Mouse (Mus musculus) hindbrain, postnatal 0 days (tissue): Measurements from ENCODE around the gene Nfib. TPM values are rescaled to one million over a fixed set of nuclear protein-coding genes. Genes with fewer than 3 reads are reported as not detected.
A peak's percentile ranks its signal among the peaks of the same experiment; 100 is the strongest.

ENCODE experiments used
- ATAC-seq: fragments of 200-750 bp; cut with Nextera tagmentation; 2 replicates; pipeline ENCODE4 v1.8.0; 2017; ENCODE audit warnings: mild to moderate bottlenecking, moderate TSS enrichment, moderate library complexity
- DNase-seq: peaks from one replicate; pipeline ENCODE4 v3.0.0-alpha.2; 2015; ENCODE audit warnings: low spot score
- H3K27ac ChIP-seq: fragments of 300-500 bp; sonication (generic); 2 replicates; pipeline ENCODE4 v1.5.1; 2014; ENCODE audit warnings: mild to moderate bottlenecking
- H3K27me3 ChIP-seq: fragments of 300-500 bp; sonication (generic); 2 replicates; pipeline ENCODE4 v1.6.1; 2014; ENCODE audit warnings: low read length, mixed read lengths; ENCODE audit not compliant: insufficient read depth
- H3K36me3 ChIP-seq: fragments of 300-500 bp; sonication (generic); 2 replicates; pipeline ENCODE4 v1.6.1; 2014; ENCODE audit warnings: low read length, mixed read lengths; ENCODE audit not compliant: insufficient read depth
- H3K4me1 ChIP-seq: fragments of 300-500 bp; sonication (generic); 2 replicates; pipeline ENCODE4 v1.6.1; 2014; ENCODE audit warnings: antibody characterized with exemption, low read length, mixed read lengths; ENCODE audit not compliant: insufficient read depth
- H3K4me2 ChIP-seq: fragments of 300-500 bp; sonication (generic); 2 replicates; pipeline ENCODE4 v1.6.1; 2014; ENCODE audit warnings: low read depth, mild to moderate bottlenecking, low read length, moderate library complexity, mixed read lengths
- H3K4me3 ChIP-seq: fragments of 300-500 bp; sonication (generic); 2 replicates; pipeline ENCODE4 v1.5.1; 2014; ENCODE audit warnings: low read length
- H3K9ac ChIP-seq: fragments of 300-500 bp; sonication (generic); replicated peaks from 2 replicates; pipeline ENCODE4 v1.6.1; 2014; ENCODE audit warnings: mild to moderate bottlenecking, low read length, moderate library complexity, mixed read lengths
- H3K9me3 ChIP-seq: fragments of 300-500 bp; sonication (generic); 2 replicates; pipeline ENCODE4 v1.6.1; 2016; ENCODE audit warnings: low read length, mixed read lengths
- CTCF ChIP-seq: IDR thresholded peaks from 2 replicates; pipeline ENCODE4 v1.5.1; 2016; ENCODE audit warnings: antibody characterized with exemption, control low read depth, low read depth
- WGBS: fragments of 180-500 bp; shearing (Covaris S2); extraction: QIAGEN DNeasy Blood & Tissue Kit; methylation state at CpG from one replicate; pipeline ENCODE4 v1.1.7; 2014; 5-methylcytosine and 5-hydroxymethylcytosine counted together
- polyA plus RNA-seq: library from polyadenylated mRNA; unstranded; fragments of >200 nt; fragmentation: Nextera tagmentation; extraction: Ambion mirVana; gene quantifications from 2 replicates; pipeline ENCODE4 v1.2.1, GENCODE M21; 2015
- total RNA-seq: library from RNA; depleted of rRNA; stranded (reverse); fragments of >200 nt; gene quantifications from 2 replicates; pipeline ENCODE4 v1.2.3, GENCODE M21; 2014

Nfib gene
- total and polyA plus RNA-seq, 2 experiments from 2014 or later: 69.8 to 112 TPM

DNA sequence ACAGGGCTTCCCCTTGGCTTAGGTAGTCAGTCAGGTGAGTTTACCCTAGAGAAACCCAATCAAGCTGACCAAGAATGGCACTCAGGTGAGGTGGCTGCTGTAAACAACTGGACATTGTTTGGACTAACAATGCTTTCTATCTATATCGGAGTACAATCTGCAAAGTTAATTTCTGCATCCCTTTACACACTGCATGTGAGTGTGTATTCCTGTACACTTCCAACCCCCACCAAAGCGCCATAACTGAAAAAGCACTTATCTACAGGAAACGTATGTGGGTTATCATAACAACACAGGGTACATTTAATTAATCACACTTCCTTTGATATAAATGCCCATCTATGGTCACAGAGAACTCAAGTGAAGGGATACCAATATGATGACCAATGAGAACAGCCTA, 346.4 kb downstream of the Nfib start:
- 92% methylated on average over 3 of the region's 3 CpGs for WGBS
- Histone ChIP-seq H3K4me1 (0 out of 2 replicates have a peak, but pooled peaks cover 3% of the 10 kb centered on the region), H3K9ac (no peak overlapping the region)

DNA sequence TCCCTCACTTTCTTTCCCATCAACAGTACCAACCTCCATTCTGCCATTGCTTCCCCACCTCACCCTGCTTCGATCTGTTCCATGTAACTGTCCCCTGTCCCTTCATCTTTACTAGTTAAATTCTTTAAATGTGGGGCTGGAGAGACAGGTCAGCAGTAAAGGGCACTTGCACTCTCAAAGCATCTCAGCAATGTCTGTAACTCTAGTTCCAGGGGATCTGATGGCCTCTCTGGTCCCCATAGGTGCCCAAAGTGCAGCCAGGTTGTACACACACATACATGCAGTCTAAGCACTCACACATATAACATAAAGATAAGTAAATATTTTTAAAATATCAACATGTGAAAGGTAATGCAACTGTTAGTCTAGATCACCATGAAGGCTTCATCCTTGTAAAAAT, 356.5 kb downstream of the Nfib start:
- no peak overlapping the region for H3K9ac ChIP-seq
- no peaks in the 10 kb centered on the region; the same call in none of the 2 replicates for H3K36me3 ChIP-seq
- H3K27ac ChIP-seq: no peak overlapping the region
- no peak overlapping the region for H3K4me2 ChIP-seq
- WGBS: 89% methylated on average over 1 of the region's 1 CpGs
- H3K4me3 ChIP-seq: no peak overlapping the region
- no peak for DNase-seq
- H3K9me3 ChIP-seq: no peaks in the 10 kb centered on the region
- no peak for ATAC-seq
- peaks cover 12% of the 10 kb centered on the region; the same call in 1 of the 2 replicates for H3K4me1 ChIP-seq
- H3K27me3 ChIP-seq: no peaks in the 10 kb centered on the region
- TF ChIP-seq CTCF: no peak

More for the DNA sequence above, 346.4 kb downstream of the Nfib start:
- TF ChIP-seq CTCF: no peak
- no peak overlapping the region for H3K4me2 ChIP-seq
- ATAC-seq (no peak), DNase-seq (no peak)
- no peaks in the 10 kb centered on the region for H3K36me3 ChIP-seq
- H3K9me3 ChIP-seq: no peaks in the 10 kb centered on the region
- no peak overlapping the region for H3K4me3 ChIP-seq
- no peak overlapping the region for H3K27ac ChIP-seq
- no peaks in the 10 kb centered on the region for H3K27me3 ChIP-seq

DNA sequence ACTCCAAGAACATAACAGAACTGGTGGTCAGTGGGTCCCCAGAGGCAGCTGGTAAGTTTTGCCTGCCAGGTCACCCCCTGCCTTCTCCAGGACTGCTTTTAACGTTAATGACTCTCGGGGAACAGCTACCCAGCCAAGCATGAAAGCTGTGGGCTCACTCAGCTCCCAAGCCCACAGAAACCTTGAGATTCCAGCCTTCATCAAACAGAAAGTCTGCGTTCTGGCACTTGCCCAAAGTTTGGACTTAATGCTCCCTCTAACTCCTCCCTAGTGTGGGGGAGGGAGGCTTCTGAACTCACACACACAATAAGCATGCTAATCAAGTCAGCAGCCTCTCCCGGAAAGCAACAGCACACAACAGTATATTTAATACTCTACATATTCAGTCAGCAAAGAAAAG, 360.8 kb downstream of the Nfib start:
- ATAC-seq: peak; percentile 85
- H3K27ac ChIP-seq: 0 out of 2 replicates have a peak overlapping the region, but pooled peaks have one; percentile 32
- no peak for TF ChIP-seq CTCF

DNA sequence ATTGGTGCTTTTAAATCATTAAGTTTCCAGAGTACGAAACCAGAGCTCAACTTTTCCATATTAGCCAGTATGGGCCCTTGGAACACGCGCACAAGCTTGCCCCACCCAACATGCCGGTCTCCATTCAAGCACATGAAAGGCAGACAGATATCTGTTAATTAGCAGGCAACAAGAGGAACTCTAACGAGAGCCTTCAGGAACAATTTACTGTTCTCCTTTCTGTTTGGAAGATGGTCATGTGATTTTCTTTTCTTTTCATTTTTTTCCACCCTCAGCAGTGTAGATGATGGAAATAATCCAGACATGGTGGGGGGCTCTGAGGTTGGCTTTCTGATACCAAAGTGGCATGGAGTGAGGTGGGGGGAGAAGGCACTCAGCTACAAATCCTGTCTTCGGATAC, 361.3 kb downstream of the Nfib start:
- Histone ChIP-seq H3K9ac (no peak overlapping the region), H3K36me3 (no peaks in the 10 kb centered on the region; the same call in 1 of the 2 replicates), H3K9me3 (no peaks in the 10 kb centered on the region), H3K4me3 (no peak overlapping the region), H3K4me2 (0 out of 2 replicates have a peak overlapping the region, but pooled peaks have one; percentile 2), H3K4me1 (peaks cover 12% of the 10 kb centered on the region; the same call in 1 of the 2 replicates), H3K27me3 (no peaks in the 10 kb centered on the region), H3K27ac (peak overlapping the region; percentile 32; the same call in 1 of the 2 replicates)
- DNase-seq: no peak
- WGBS: 37% methylated on average over 6 of the region's 6 CpGs
- no peak for TF ChIP-seq CTCF
- ATAC-seq: no peak

More for the DNA sequence above, 360.8 kb downstream of the Nfib start:
- no peak overlapping the region for H3K4me3 ChIP-seq
- no peaks in the 10 kb centered on the region for H3K9me3 ChIP-seq
- DNase-seq: peak; percentile 85
- H3K27me3 ChIP-seq: no peaks in the 10 kb centered on the region
- H3K9ac ChIP-seq: no peak overlapping the region
- peaks cover 12% of the 10 kb centered on the region; the same call in 1 of the 2 replicates for H3K4me1 ChIP-seq
- H3K4me2 ChIP-seq: 0 out of 2 replicates have a peak overlapping the region, but pooled peaks have one; percentile 2
- H3K36me3 ChIP-seq: no peaks in the 10 kb centered on the region; the same call in none of the 2 replicates
- WGBS: 6% methylated on average over 4 of the region's 4 CpGs

DNA sequence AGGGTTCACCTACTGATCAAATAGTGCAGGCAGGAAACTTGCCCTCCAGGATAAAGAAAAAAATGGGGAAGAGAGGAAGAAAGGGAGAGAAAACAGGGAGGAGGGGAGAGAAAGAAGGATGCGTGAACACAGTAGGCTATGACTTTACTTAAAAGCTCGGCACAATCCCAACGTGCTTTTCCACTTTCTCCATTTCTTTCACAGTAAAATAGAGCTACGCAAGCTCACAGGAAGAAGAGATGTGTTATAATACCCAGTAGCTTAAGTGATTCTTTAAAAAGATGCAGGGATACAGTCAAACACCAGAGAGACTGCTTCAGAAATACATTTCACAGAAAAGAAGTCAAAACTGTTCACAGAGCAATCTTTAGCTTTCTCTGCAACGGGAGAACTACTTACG, 366.6 kb downstream of the Nfib start:
- H3K27ac ChIP-seq: no peak overlapping the region
- H3K9me3 ChIP-seq: no peaks in the 10 kb centered on the region
- TF ChIP-seq CTCF: no peak
- no peak overlapping the region for H3K9ac ChIP-seq
- H3K4me3 ChIP-seq: no peak overlapping the region
- H3K27me3 ChIP-seq: no peaks in the 10 kb centered on the region
- no peaks in the 10 kb centered on the region for H3K36me3 ChIP-seq
- WGBS: 77% methylated on average over 6 of the region's 6 CpGs
- ATAC-seq: no peak
- no peak for DNase-seq
- H3K4me2 ChIP-seq: no peak overlapping the region
- no peaks in the 10 kb centered on the region for H3K4me1 ChIP-seq

DNA sequence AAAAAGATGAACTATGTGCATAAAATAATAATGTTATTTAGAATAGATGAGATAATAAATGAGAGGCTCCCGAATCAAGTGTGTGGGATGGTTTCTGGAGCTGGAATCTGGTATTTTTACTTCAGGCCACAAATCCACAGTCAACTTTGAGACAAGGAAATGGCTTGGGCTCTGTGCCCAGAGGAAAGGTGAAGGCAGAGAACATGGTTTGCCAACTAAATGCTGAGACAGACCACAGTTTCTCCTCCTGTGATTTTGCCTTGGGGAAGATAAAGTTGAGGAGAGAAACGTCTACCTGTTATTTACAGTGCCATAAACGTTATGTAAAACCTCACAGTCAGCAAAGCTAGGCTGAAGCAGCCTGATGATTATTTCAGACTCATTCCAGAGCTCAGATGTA, 367.1 kb downstream of the Nfib start:
- DNase-seq: no peak
- WGBS: 53% methylated on average over 3 of the region's 3 CpGs
- no peak overlapping the region for H3K4me3 ChIP-seq

DNA sequence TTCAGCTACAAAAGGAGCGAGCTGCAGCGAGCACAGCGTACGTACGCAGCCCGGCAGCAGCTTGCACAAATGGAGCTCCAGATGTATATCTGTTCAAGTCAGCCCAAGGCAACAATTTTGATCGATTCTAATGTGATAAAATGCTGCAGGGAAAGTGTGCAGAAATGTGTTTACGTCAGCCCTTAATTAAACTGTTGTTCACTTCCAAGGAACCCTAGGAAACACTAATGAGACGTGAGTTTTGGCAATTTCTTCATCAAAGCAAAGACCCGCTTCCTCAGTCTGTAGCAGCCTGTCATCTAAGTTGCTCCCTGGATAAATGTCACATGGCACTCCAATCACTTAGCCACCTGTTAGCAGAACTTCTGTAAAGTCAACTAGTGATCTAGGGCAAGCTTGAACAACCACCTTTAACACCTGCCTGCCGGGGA, 368.6 kb downstream of the Nfib start:
- no peaks in the 10 kb centered on the region for H3K36me3 ChIP-seq
- TF ChIP-seq CTCF: no peak
- no peak overlapping the region for H3K4me3 ChIP-seq
- H3K9ac ChIP-seq: no peak overlapping the region
- ATAC-seq (no peak), DNase-seq (peak; percentile 29)
- H3K4me2 ChIP-seq: no peak overlapping the region
- no peaks in the 10 kb centered on the region for H3K9me3 ChIP-seq
- H3K27ac ChIP-seq: no peak overlapping the region
- no peaks in the 10 kb centered on the region for H3K27me3 ChIP-seq
- 48% methylated on average over 11 of the region's 11 CpGs for WGBS
- no peaks in the 10 kb centered on the region for H3K4me1 ChIP-seq

More for the DNA sequence above, 367.1 kb downstream of the Nfib start:
- H3K27me3 ChIP-seq: no peaks in the 10 kb centered on the region
- no peak overlapping the region for H3K4me2 ChIP-seq
- no peak overlapping the region for H3K9ac ChIP-seq
- no peaks in the 10 kb centered on the region for H3K4me1 ChIP-seq
- TF ChIP-seq CTCF: no peak
- no peaks in the 10 kb centered on the region for H3K9me3 ChIP-seq
- no peaks in the 10 kb centered on the region for H3K36me3 ChIP-seq
- no peak overlapping the region for H3K27ac ChIP-seq
- ATAC-seq: no peak
